Mouse (Mus musculus): ENCODE results near the gene Ncf2. TPM values are rescaled to one million over a fixed set of nuclear protein-coding genes. Genes with fewer than 3 reads are reported as not detected.

The Ncf2 gene
- total and polyA plus RNA-seq, 3 experiments = 4.7 to 70.4 (median 66.1) TPM

- no peak for TF ChIP-seq GATA2 (IDR thresholded peaks at IDR 0.05; ENCODE audit: borderline replicate concordance, low read depth, low read length)
- no peak for TF ChIP-seq CTCF (IDR thresholded peaks at IDR 0.05; ENCODE audit: low read depth, low read length)
- no peak for TF ChIP-seq GATA1 (IDR thresholded peaks at IDR 0.05; ENCODE audit: borderline replicate concordance, low read length)
- TF ChIP-seq POLR2AphosphoS5 (IDR thresholded peaks at IDR 0.05; ENCODE audit: insufficient replicate concordance, low read depth, low read length) = no peak
- no peak for TF ChIP-seq TAL1 (conservative IDR thresholded peaks at IDR 0.05; ENCODE audit: low read depth, low read length)
- ATAC-seq (ENCODE audit: extremely low read depth, insufficient number of reproducible peaks, low FRiP score, poor library complexity, severe bottlenecking) (no peak), DNase-seq (ENCODE audit: low spot score) (no peak)
- Histone ChIP-seq H3K4me1 (ENCODE audit: insufficient read depth, low read depth, low read length) (peaks cover 22% of the 10 kb centered on the region), H3K4me3 (ENCODE audit: low read depth, low read length) (no peak overlapping the region), H3K36me3 (replicated peaks) (peaks cover 71% of the 10 kb centered on the region), H3K9me3 (replicated peaks) (no peaks in the 10 kb centered on the region; the same call in 1 of the 2 replicates), H3K27me3 (ENCODE audit: insufficient read depth, low read length) (no peaks in the 10 kb centered on the region)
Observed at GRCm38 (mm10) chr1:152815265-152815701, 15.3 kb downstream of the Ncf2 start.

GRCm38 (mm10) chr1:152817027-152817769, 17.2 kb downstream of the Ncf2 start:
- DNase-seq (ENCODE audit: low spot score) = no peak
- H3K4me1 ChIP-seq (ENCODE audit: insufficient read depth, low read depth, low read length) = peaks cover 8% of the 10 kb centered on the region
- peaks cover 2% of the 10 kb centered on the region; the same call in 1 of the 2 replicates for H3K9me3 ChIP-seq (replicated peaks)
- no peak for ATAC-seq (ENCODE audit: extremely low read depth, insufficient number of reproducible peaks, low FRiP score, poor library complexity, severe bottlenecking)
- TF ChIP-seq CTCF (IDR thresholded peaks at IDR 0.05; ENCODE audit: low read depth, low read length) = no peak
- no peak for TF ChIP-seq TAL1 (conservative IDR thresholded peaks at IDR 0.05; ENCODE audit: low read depth, low read length)
- TF ChIP-seq GATA1 (IDR thresholded peaks at IDR 0.05; ENCODE audit: borderline replicate concordance, low read length) = no peak
- no peak for TF ChIP-seq GATA2 (IDR thresholded peaks at IDR 0.05; ENCODE audit: borderline replicate concordance, low read depth, low read length)
- TF ChIP-seq POLR2AphosphoS5 (IDR thresholded peaks at IDR 0.05; ENCODE audit: insufficient replicate concordance, low read depth, low read length) = no peak
- H3K36me3 ChIP-seq (replicated peaks) = peaks cover 68% of the 10 kb centered on the region
- H3K27me3 ChIP-seq (ENCODE audit: insufficient read depth, low read length) = no peaks in the 10 kb centered on the region
- no peak overlapping the region for H3K4me3 ChIP-seq (ENCODE audit: low read depth, low read length)

GRCm38 (mm10) chr1:152817794-152818193, 17.8 kb downstream of the Ncf2 start:
- ATAC-seq (ENCODE audit: extremely low read depth, insufficient number of reproducible peaks, low FRiP score, poor library complexity, severe bottlenecking) (no peak), DNase-seq (ENCODE audit: low spot score) (no peak)
- peaks cover 2% of the 10 kb centered on the region; the same call in 1 of the 2 replicates for H3K9me3 ChIP-seq (replicated peaks)
- TF ChIP-seq GATA2 (IDR thresholded peaks at IDR 0.05; ENCODE audit: borderline replicate concordance, low read depth, low read length) (no peak), GATA1 (IDR thresholded peaks at IDR 0.05; ENCODE audit: borderline replicate concordance, low read length) (no peak), POLR2AphosphoS5 (IDR thresholded peaks at IDR 0.05; ENCODE audit: insufficient replicate concordance, low read depth, low read length) (no peak), CTCF (IDR thresholded peaks at IDR 0.05; ENCODE audit: low read depth, low read length) (no peak), TAL1 (conservative IDR thresholded peaks at IDR 0.05; ENCODE audit: low read depth, low read length) (no peak)
- peaks cover 71% of the 10 kb centered on the region for H3K36me3 ChIP-seq (replicated peaks)
- no peaks in the 10 kb centered on the region for H3K27me3 ChIP-seq (ENCODE audit: insufficient read depth, low read length)
- no peak overlapping the region for H3K4me3 ChIP-seq (ENCODE audit: low read depth, low read length)
- H3K4me1 ChIP-seq (ENCODE audit: insufficient read depth, low read depth, low read length) = peaks cover 8% of the 10 kb centered on the region

GRCm38 (mm10) chr1:152819558-152819957, 19.6 kb downstream of the Ncf2 start:
- no peaks in the 10 kb centered on the region for H3K27me3 ChIP-seq (ENCODE audit: insufficient read depth, low read length)
- DNase-seq (ENCODE audit: low spot score) (no peak), ATAC-seq (ENCODE audit: extremely low read depth, insufficient number of reproducible peaks, low FRiP score, poor library complexity, severe bottlenecking) (no peak)
- peaks cover 5% of the 10 kb centered on the region for H3K9me3 ChIP-seq (replicated peaks)
- peaks cover 71% of the 10 kb centered on the region for H3K36me3 ChIP-seq (replicated peaks)
- H3K4me1 ChIP-seq (ENCODE audit: insufficient read depth, low read depth, low read length) = peaks cover 6% of the 10 kb centered on the region
- no peak overlapping the region for H3K4me3 ChIP-seq (ENCODE audit: low read depth, low read length)
- TF ChIP-seq CTCF (IDR thresholded peaks at IDR 0.05; ENCODE audit: low read depth, low read length) (no peak), POLR2AphosphoS5 (IDR thresholded peaks at IDR 0.05; ENCODE audit: insufficient replicate concordance, low read depth, low read length) (no peak), GATA1 (IDR thresholded peaks at IDR 0.05; ENCODE audit: borderline replicate concordance, low read length) (no peak), GATA2 (IDR thresholded peaks at IDR 0.05; ENCODE audit: borderline replicate concordance, low read depth, low read length) (no peak), TAL1 (conservative IDR thresholded peaks at IDR 0.05; ENCODE audit: low read depth, low read length) (no peak)

GRCm38 (mm10) chr1:152820911-152821695, 21.1 kb downstream of the Ncf2 start:
- no peak for DNase-seq (ENCODE audit: low spot score)

GRCm38 (mm10) chr1:152821746-152822145, 21.8 kb downstream of the Ncf2 start:
- H3K9me3 ChIP-seq (replicated peaks) = peaks cover 10% of the 10 kb centered on the region
- H3K4me3 ChIP-seq (ENCODE audit: low read depth, low read length) = no peak overlapping the region
- TF ChIP-seq GATA1 (IDR thresholded peaks at IDR 0.05; ENCODE audit: borderline replicate concordance, low read length) (no peak), CTCF (IDR thresholded peaks at IDR 0.05; ENCODE audit: low read depth, low read length) (no peak), TAL1 (conservative IDR thresholded peaks at IDR 0.05; ENCODE audit: low read depth, low read length) (no peak), GATA2 (IDR thresholded peaks at IDR 0.05; ENCODE audit: borderline replicate concordance, low read depth, low read length) (no peak), POLR2AphosphoS5 (IDR thresholded peaks at IDR 0.05; ENCODE audit: insufficient replicate concordance, low read depth, low read length) (no peak)
- H3K36me3 ChIP-seq (replicated peaks) = peaks cover 68% of the 10 kb centered on the region
- DNase-seq (ENCODE audit: low spot score) = no peak
- no peaks in the 10 kb centered on the region for H3K27me3 ChIP-seq (ENCODE audit: insufficient read depth, low read length)
- ATAC-seq (ENCODE audit: extremely low read depth, insufficient number of reproducible peaks, low FRiP score, poor library complexity, severe bottlenecking) = no peak
- H3K4me1 ChIP-seq (ENCODE audit: insufficient read depth, low read depth, low read length) = no peaks in the 10 kb centered on the region

More at GRCm38 (mm10) chr1:152820911-152821695, 21.1 kb downstream of the Ncf2 start:
- no peak for ATAC-seq (ENCODE audit: extremely low read depth, insufficient number of reproducible peaks, low FRiP score, poor library complexity, severe bottlenecking)
- H3K9me3 ChIP-seq (replicated peaks) = peaks cover 5% of the 10 kb centered on the region
- H3K4me3 ChIP-seq (ENCODE audit: low read depth, low read length) = no peak overlapping the region
- TF ChIP-seq GATA2 (IDR thresholded peaks at IDR 0.05; ENCODE audit: borderline replicate concordance, low read depth, low read length) (no peak), TAL1 (conservative IDR thresholded peaks at IDR 0.05; ENCODE audit: low read depth, low read length) (no peak), POLR2AphosphoS5 (IDR thresholded peaks at IDR 0.05; ENCODE audit: insufficient replicate concordance, low read depth, low read length) (no peak), GATA1 (IDR thresholded peaks at IDR 0.05; ENCODE audit: borderline replicate concordance, low read length) (no peak), CTCF (IDR thresholded peaks at IDR 0.05; ENCODE audit: low read depth, low read length) (no peak)
- no peaks in the 10 kb centered on the region for H3K27me3 ChIP-seq (ENCODE audit: insufficient read depth, low read length)
- peaks cover 70% of the 10 kb centered on the region for H3K36me3 ChIP-seq (replicated peaks)
- H3K4me1 ChIP-seq (ENCODE audit: insufficient read depth, low read depth, low read length) = no peaks in the 10 kb centered on the region

Measured in G1E (cell line).